Comparison of ENCODE assay signal across 16 mouse cellular contexts in the genomic region with DNA sequence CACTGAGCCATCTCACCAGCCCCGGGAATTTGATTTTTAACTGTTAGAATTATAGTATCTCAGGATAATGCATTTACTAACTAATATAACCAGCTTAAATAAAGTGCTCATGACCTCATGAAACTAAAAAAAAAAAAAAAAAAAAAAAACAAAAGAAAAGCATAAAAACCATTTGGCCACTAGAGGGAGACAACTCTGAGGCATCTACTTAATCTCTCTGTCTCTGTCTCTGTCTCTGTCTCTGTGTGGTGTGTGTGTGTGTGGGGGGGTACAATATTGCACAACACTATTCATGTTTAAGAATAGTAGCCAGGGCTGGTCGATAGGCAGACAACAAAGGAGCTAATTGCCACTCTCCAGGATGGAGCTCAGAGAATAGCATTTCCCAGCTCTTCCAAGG. TPM values are rescaled to one million over a fixed set of nuclear protein-coding genes. Genes with fewer than 3 reads are reported as not detected.
A peak's percentile ranks its signal among the peaks of the same experiment; 100 is the strongest.
DNase-seq lines count a peak whose midpoint lies in the region; ATAC-seq and TF ChIP-seq lines count a peak whose summit lies in the region.
"Had no signal": no experiment of that assay in that cellular context is flagged by ENCODE, and none has a peak within 500 bp of the region (broad histone marks: within the 10 kb centered on the region; RNA-seq: fewer than 3 reads in every experiment).

No protein-coding gene starts in this region.

- no peak overlapping the region for H3K4me2 ChIP-seq in hindbrain, embryonic 14.5 days (replicated peaks)
- H3K4me2 ChIP-seq: neural tube, embryonic 12.5 days had no signal

- H3K4me3 ChIP-seq in left cerebral cortex, adult 2 months = no peak overlapping the region
- H3K4me3 ChIP-seq in hindbrain, embryonic 14.5 days (replicated peaks; ENCODE audit: low read length) = no peak overlapping the region
- H3K4me3 ChIP-seq: heart, embryonic 10.5 days; neural tube, embryonic 12.5 days had no signal

- peak; percentile 17 for DNase-seq in embryo, embryonic 10.5 days (ENCODE audit: low spot score)
- no peak for DNase-seq in embryo, embryonic 9.5 days (ENCODE audit: extremely low spot score)
- no peak for DNase-seq in left cerebral cortex, adult 2 months (ENCODE audit: extremely low spot score in 1 of 2, low spot score in 2 of 2)
- DNase-seq in left cerebral cortex, postnatal 36 days (ENCODE audit: low spot score in 2 of 2) = no peak
- DNase-seq in 416B (ENCODE audit: low read depth) = peak; percentile 39
- DNase-seq in hindbrain, embryonic 14.5 days (ENCODE audit: low spot score) = no peak
- no peak for DNase-seq in ovary, postnatal 36 days (ENCODE audit: low spot score)
- DNase-seq: adrenal gland, postnatal 36 days; B cell, adult 2 months; kidney, adult 2 months; lung, adult 18-20 months had no signal

- intact Hi-C loops in left cerebral cortex, adult 2 months (cut with DNase I) = loop anchor here (2.0 kb wide), 1 partner anchor 401 kb away; no protein-coding TSS in a partner anchor
- intact Hi-C loops in left cerebral cortex, postnatal 36 days (cut with DNase I) = loop anchor here (5.0 kb wide), 1 partner anchor 403 kb away; no protein-coding TSS in a partner anchor

- peak; percentile 52 for TF ChIP-seq CTCF in left cerebral cortex, adult 2 months (IDR thresholded peaks at IDR 0.05)

- no peaks in the 10 kb centered on the region for H3K4me1 ChIP-seq in hindbrain, embryonic 14.5 days (replicated peaks; ENCODE audit: control insufficient read depth, insufficient read depth, low read length)
- H3K4me1 ChIP-seq: neural tube, embryonic 12.5 days had no signal

- H3K27ac ChIP-seq in left cerebral cortex, adult 2 months = no peak overlapping the region
- H3K27ac ChIP-seq in hindbrain, embryonic 14.5 days = no peak overlapping the region
- H3K27ac ChIP-seq: heart, embryonic 10.5 days; neural tube, embryonic 12.5 days had no signal

- 0 out of 2 replicates have a peak, but pooled peaks cover 5% of the 10 kb centered on the region for H3K9me3 ChIP-seq in hindbrain, embryonic 14.5 days (ENCODE audit: control insufficient read depth, low read length)
- H3K9me3 ChIP-seq: heart, embryonic 10.5 days; neural tube, embryonic 12.5 days had no signal

- 57% methylated on average over 2 of the region's 2 CpGs for WGBS in hindbrain, embryonic 14.5 days

- ATAC-seq in granulocyte monocyte progenitor cell, adult 5-6 weeks (replicated peaks; ENCODE audit: poor library complexity, severe bottlenecking) = peak; percentile 37; the same call in 1 of the 2 replicates
- ATAC-seq in hindbrain, embryonic 14.5 days (ENCODE audit: low FRiP score) = no peak

- no peaks in the 10 kb centered on the region for H3K36me3 ChIP-seq in hindbrain, embryonic 14.5 days (replicated peaks; ENCODE audit: control insufficient read depth, insufficient read depth)
- H3K36me3 ChIP-seq: heart, embryonic 10.5 days; neural tube, embryonic 12.5 days had no signal

- no peaks in the 10 kb centered on the region for H3K27me3 ChIP-seq in hindbrain, embryonic 14.5 days (ENCODE audit: control insufficient read depth, insufficient read depth, low read length)
- H3K27me3 ChIP-seq: neural tube, embryonic 12.5 days had no signal

- no peak overlapping the region for H3K9ac ChIP-seq in hindbrain, embryonic 14.5 days
- H3K9ac ChIP-seq: neural tube, embryonic 12.5 days had no signal

RNA-seq across cellular contexts. Expression of a gene that starts 17.3 kb away (rescaled TPM):
- 1 to 10 TPM; 3.1 to 4.5 TPM for total RNA-seq in left cerebral cortex, adult 2 months (2021)
- 1 to 10 TPM; 7.3 to 8.6 TPM for total RNA-seq in left cerebral cortex, postnatal 36 days (2021)
- not detected in 2 replicates for total RNA-seq in granulocyte monocyte progenitor cell, adult 5-6 weeks (2014; fragmentation: Nextera tagmentation)
- total RNA-seq in granulocyte monocyte progenitor cell, adult 5-6 weeks (2017) = not detected in 2 replicates
- 1.8 and 2.0 TPM in 2 replicates for polyA plus RNA-seq in hindbrain, embryonic 14.5 days (2014; fragmentation: Nextera tagmentation; extraction: Ambion mirVana)
- total RNA-seq: common myeloid progenitor, adult 5-6 weeks; hematopoietic stem cell, adult 5-6 weeks had no signal

Comparison
In these comparisons a context has a peak if more than half of its experiments do, and no peak if none do; other contexts are left out.
1. DNase-seq: peak in embryo, embryonic 10.5 days (single experiment) and 416B (single experiment); none in embryo, embryonic 9.5 days (single experiment), left cerebral cortex, adult 2 months (0 of 2), left cerebral cortex, postnatal 36 days (0 of 2), hindbrain, embryonic 14.5 days (single experiment) and ovary, postnatal 36 days (single experiment).
2. RNA of a gene that starts 17.3 kb away (total RNA-seq): 7.3 to 8.6 TPM in left cerebral cortex, postnatal 36 days and 3.1 to 4.5 TPM in left cerebral cortex, adult 2 months; not detected in granulocyte monocyte progenitor cell, adult 5-6 weeks; every median in the first group is over 4 times any median in the second.